Mouse (Mus musculus) midbrain, embryonic 15.5 days (tissue): Measurements from ENCODE around the gene Abraxas1. TPM values are rescaled to one million over a fixed set of nuclear protein-coding genes. Genes with fewer than 3 reads are reported as not detected.

Source experiments
- ATAC-seq: fragments of 200-750 bp; cut with Nextera tagmentation; replicated peaks from 2 replicates; pipeline ENCODE4 v1.8.0; 2017; ENCODE audit warnings: moderate TSS enrichment
- H3K27ac ChIP-seq: fragments of 300-500 bp; sonication (generic); 2 replicates; pipeline ENCODE4 v1.5.1; 2015; ENCODE audit warnings: mild to moderate bottlenecking, inconsistent platforms
- H3K27me3 ChIP-seq: fragments of 300-500 bp; sonication (generic); replicated peaks from 2 replicates; pipeline ENCODE4 v1.6.1; 2015; ENCODE audit warnings: inconsistent platforms
- H3K36me3 ChIP-seq: fragments of 300-500 bp; sonication (generic); replicated peaks from 2 replicates; pipeline ENCODE4 v1.6.1; 2015; ENCODE audit warnings: inconsistent platforms
- H3K4me1 ChIP-seq: fragments of 300-500 bp; sonication (generic); 2 replicates; pipeline ENCODE4 v1.6.1; 2015; ENCODE audit warnings: inconsistent platforms
- H3K4me2 ChIP-seq: fragments of 300-500 bp; sonication (generic); 2 replicates; pipeline ENCODE4 v1.6.1; 2015; ENCODE audit warnings: inconsistent platforms, mild to moderate bottlenecking, moderate library complexity
- H3K4me3 ChIP-seq: fragments of 300-500 bp; sonication (generic); 2 replicates; pipeline ENCODE4 v1.5.1; 2015; ENCODE audit warnings: mild to moderate bottlenecking, inconsistent platforms
- H3K9ac ChIP-seq: fragments of 300-500 bp; sonication (generic); 2 replicates; pipeline ENCODE4 v1.6.1; 2015; ENCODE audit warnings: mild to moderate bottlenecking, inconsistent platforms
- H3K9me3 ChIP-seq: fragments of 300-500 bp; sonication (generic); 2 replicates; pipeline ENCODE4 v1.6.1; 2016; ENCODE audit warnings: inconsistent platforms
- WGBS: fragments of 180-500 bp; shearing (Covaris S2); methylation state at CpG from one replicate; pipeline ENCODE4 v1.1.7; 2015; ENCODE audit warnings: mixed read lengths; 5-methylcytosine and 5-hydroxymethylcytosine counted together
- polyA plus RNA-seq: library from polyadenylated mRNA; unstranded; fragments of >200 nt; fragmentation: Nextera tagmentation; extraction: Ambion mirVana; gene quantifications from 2 replicates; pipeline ENCODE4 v1.2.1, GENCODE M21; 2015

Abraxas1 gene
- polyA plus RNA-seq, 1 experiment from 2014 or later: 13.2 TPM

- Histone ChIP-seq H3K27ac (no peak overlapping the region), H3K9me3 (no peaks in the 10 kb centered on the region), H3K4me2 (no peak overlapping the region), H3K27me3 (no peaks in the 10 kb centered on the region), H3K9ac (no peak overlapping the region), H3K4me3 (no peak overlapping the region), H3K36me3 (peaks cover 33% of the 10 kb centered on the region; the same call in 1 of the 2 replicates), H3K4me1 (no peaks in the 10 kb centered on the region)
- WGBS: 88% methylated on average over 10 of the region's 10 CpGs
- ATAC-seq: no peak
Observed at GRCm38 (mm10) chr5:100760049-100760663, 60.6 kb downstream of the Abraxas1 start.

- 95% methylated on average over 5 of the region's 5 CpGs for WGBS
- peaks cover 18% of the 10 kb centered on the region; the same call in 1 of the 2 replicates for H3K36me3 ChIP-seq
- H3K9me3 ChIP-seq: no peaks in the 10 kb centered on the region
- H3K4me1 ChIP-seq: no peaks in the 10 kb centered on the region
- H3K4me2 ChIP-seq: no peak overlapping the region
- H3K4me3 ChIP-seq: no peak overlapping the region
- ATAC-seq: no peak
- no peaks in the 10 kb centered on the region for H3K27me3 ChIP-seq
- no peak overlapping the region for H3K9ac ChIP-seq
- H3K27ac ChIP-seq: no peak overlapping the region
Observed at GRCm38 (mm10) chr5:100758121-100758520, 62.6 kb downstream of the Abraxas1 start.

Other genes starting within 250 kb of the Abraxas1 start
- 0.49 and 0.71 TPM in 2 replicates for gene Plac8, start 248.7 kb downstream of the Abraxas1 start, polyA plus RNA-seq
- gene Coq2, start 145.8 kb downstream of the Abraxas1 start, polyA plus RNA-seq: 48.4 and 49.2 TPM in 2 replicates
- 0.09 and 0.20 TPM in 2 replicates for gene Hpse, start 101.2 kb downstream of the Abraxas1 start, polyA plus RNA-seq
- gene Helq, start 22.4 kb downstream of the Abraxas1 start, polyA plus RNA-seq: 22.2 and 22.6 TPM in 2 replicates
- gene Mrps18c, start 22.3 kb downstream of the Abraxas1 start, polyA plus RNA-seq: 140 and 144 TPM in 2 replicates
- 0.36 and 0.41 TPM in 2 replicates for gene Gpat3, start 24.7 kb upstream of the Abraxas1 start, polyA plus RNA-seq